Mouse (Mus musculus): ENCODE results near the gene Pwp2.
"Not testable (repeated sequence)": the region's sequence is repeated elsewhere in the genome, so short reads cannot be mapped to it uniquely, and the experiment has no call there.

DNA sequence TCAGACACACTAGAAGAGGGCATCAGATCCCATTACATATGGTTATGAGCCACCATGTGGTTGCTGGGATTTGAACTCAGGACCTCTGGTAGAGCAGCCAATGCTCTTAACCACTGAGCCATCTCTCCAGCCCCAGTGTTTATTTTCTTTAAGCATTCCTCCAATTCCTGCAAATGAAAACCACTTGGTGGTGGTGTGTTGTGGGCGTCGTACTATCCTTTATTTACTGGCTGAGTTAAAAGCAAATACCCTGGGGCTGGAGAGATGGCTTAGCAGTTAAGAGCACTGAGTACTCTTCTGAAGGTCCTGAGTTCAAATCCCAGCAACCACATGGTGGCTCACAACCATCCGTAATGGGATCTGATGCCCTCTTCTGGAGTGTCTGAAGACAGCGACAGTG is 1.1 kb upstream of the Pwp2 start:
- not testable (repeated sequence) for TF ChIP-seq EP300, CTCF (IDR thresholded peaks at IDR 0.05; ENCODE audit: low read depth)

All from heart, postnatal 0 days (tissue).